Mouse (Mus musculus) limb, embryonic 14.5 days (tissue): ENCODE measurements around the gene Cabp7. TPM values are rescaled to one million over a fixed set of nuclear protein-coding genes. Genes with fewer than 3 reads are reported as not detected.
"Not testable (repeated sequence)": the region's sequence is repeated elsewhere in the genome, so short reads cannot be mapped to it uniquely, and the experiment has no call there.

Experiments used
- ATAC-seq: fragments of 200-750 bp; cut with Nextera tagmentation; 2 replicates; pipeline ENCODE4 v1.8.0; 2017; ENCODE audit warnings: low read depth, moderate number of reproducible peaks, moderate TSS enrichment; ENCODE audit not compliant: low FRiP score
- DNase-seq: peaks from one replicate; pipeline ENCODE4 v3.0.0-alpha.2; 2015; ENCODE audit warnings: low spot score
- H3K27ac ChIP-seq: fragments of 300-500 bp; sonication (generic); replicated peaks from 2 replicates; pipeline ENCODE4 v1.5.1; 2014; ENCODE audit warnings: low read depth, mild to moderate bottlenecking, low read length, moderate library complexity, mixed read lengths
- H3K27me3 ChIP-seq: fragments of 300-500 bp; sonication (generic); 2 replicates; pipeline ENCODE4 v1.6.1; 2014; ENCODE audit warnings: low read length, mixed read lengths; ENCODE audit not compliant: control insufficient read depth, insufficient read depth
- H3K36me3 ChIP-seq: fragments of 300-500 bp; sonication (generic); 2 replicates; pipeline ENCODE4 v1.6.1; 2014; ENCODE audit warnings: mild to moderate bottlenecking, low read length, moderate library complexity, mixed read lengths; ENCODE audit not compliant: control insufficient read depth, insufficient read depth
- H3K4me1 ChIP-seq: fragments of 300-500 bp; sonication (generic); 2 replicates; pipeline ENCODE4 v1.6.1; 2014; ENCODE audit warnings: antibody characterized with exemption, low read length, mixed read lengths; ENCODE audit not compliant: control insufficient read depth, insufficient read depth
- H3K4me2 ChIP-seq: fragments of 300-500 bp; sonication (generic); replicated peaks from 2 replicates; pipeline ENCODE4 v1.6.1; 2014; ENCODE audit warnings: low read depth, mild to moderate bottlenecking, low read length, moderate library complexity; ENCODE audit not compliant: severe bottlenecking
- H3K4me3 ChIP-seq: fragments of 300-500 bp; sonication (generic); replicated peaks from 2 replicates; pipeline ENCODE4 v1.5.1; 2014; ENCODE audit warnings: low read length
- H3K9ac ChIP-seq: fragments of 300-500 bp; sonication (generic); 2 replicates; pipeline ENCODE4 v1.6.1; 2014; ENCODE audit warnings: mild to moderate bottlenecking, low read depth, low read length, moderate library complexity; ENCODE audit not compliant: severe bottlenecking
- H3K9me3 ChIP-seq: fragments of 300-500 bp; sonication (generic); 2 replicates; pipeline ENCODE4 v1.6.1; 2016; ENCODE audit warnings: low read length; ENCODE audit not compliant: control insufficient read depth
- POLR2A ChIP-seq: fragments of 200-500 bp; IDR thresholded peaks from 2 replicates; pipeline ENCODE4 v1.8.0; 2012; ENCODE audit warnings: inconsistent platforms, mild to moderate bottlenecking, moderate library complexity, borderline replicate concordance; ENCODE audit not compliant: insufficient read depth, insufficient read length; ENCODE audit errors: extremely low read depth
- WGBS: fragments of 180-500 bp; shearing (Covaris S2); extraction: QIAGEN DNeasy Blood & Tissue Kit; methylation state at CpG from one replicate; pipeline ENCODE4 v1.1.7; 2014; 5-methylcytosine and 5-hydroxymethylcytosine counted together
- polyA plus RNA-seq, 2 experiments: library from polyadenylated mRNA; depleted of rRNA in 1 of 2; stranded (reverse) in 1 of 2; unstranded in 1 of 2; fragments of >200 nt; fragmentation: Nextera tagmentation in 1 of 2; extraction: Ambion mirVana in 1 of 2; gene quantifications; 2 replicates each; pipeline versions ENCODE4 v1.2.1 to v1.2.3; 2012 to 2014

The Cabp7 gene
- polyA plus RNA-seq, 2 experiments: 0.14 to 0.17 TPM

DNA sequence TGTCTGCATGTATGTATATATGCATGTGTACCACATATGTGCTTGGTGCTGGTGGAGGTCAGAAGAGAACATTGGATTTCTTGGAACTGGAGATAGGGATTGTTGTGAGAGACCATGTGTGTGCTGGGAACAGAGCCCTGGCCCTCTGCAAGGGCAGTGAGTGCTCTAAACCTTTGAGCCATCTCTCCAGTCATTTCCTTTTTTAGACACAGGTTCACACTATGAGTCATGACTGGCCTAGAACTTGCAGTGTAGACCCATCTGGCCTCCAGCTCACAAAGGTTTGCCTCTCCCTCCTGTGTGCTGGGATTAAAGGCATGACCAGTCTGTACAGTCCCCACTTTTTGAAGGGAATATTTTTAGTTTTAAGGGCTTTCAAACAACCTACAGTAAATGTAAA is 33.8 kb downstream of the Cabp7 start:
- H3K27ac ChIP-seq: no peak overlapping the region
- H3K4me1 ChIP-seq: no peaks in the 10 kb centered on the region
- no peak for DNase-seq
- no peak overlapping the region for H3K4me3 ChIP-seq
- no peak for ATAC-seq
- H3K9ac ChIP-seq: no peak overlapping the region
- no peaks in the 10 kb centered on the region for H3K27me3 ChIP-seq
- no peak for TF ChIP-seq POLR2A
- no peaks in the 10 kb centered on the region for H3K36me3 ChIP-seq
- H3K4me2 ChIP-seq: no peak overlapping the region
- H3K9me3 ChIP-seq: no peaks in the 10 kb centered on the region

DNA sequence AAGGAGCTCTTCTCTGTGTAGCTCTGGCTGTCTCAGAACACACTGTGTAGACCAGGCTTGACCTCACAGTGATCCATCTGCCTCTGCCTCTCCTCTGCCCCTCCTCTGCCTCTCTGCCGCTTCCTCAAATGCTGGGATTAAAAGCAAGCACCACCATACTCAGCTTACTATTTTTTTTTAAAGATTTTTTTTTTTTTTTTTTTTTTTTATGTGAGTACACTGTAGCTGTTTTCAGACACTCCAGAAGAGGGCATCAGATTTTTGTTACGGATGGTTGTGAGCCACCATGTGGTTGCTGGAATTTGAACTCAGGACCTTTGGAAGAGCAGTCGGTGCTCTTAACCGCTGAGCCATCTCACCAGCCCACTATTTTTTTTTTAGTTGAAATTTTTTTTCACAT is 36.4 kb downstream of the Cabp7 start:
- WGBS: 92% methylated on average over 4 of the region's 4 CpGs
- H3K4me1 ChIP-seq, H3K27me3 ChIP-seq, H3K9me3 ChIP-seq, H3K4me2 ChIP-seq, DNase-seq, H3K4me3 ChIP-seq, H3K9ac ChIP-seq, ATAC-seq, H3K27ac ChIP-seq, H3K36me3 ChIP-seq: not testable (repeated sequence)

GRCm38 (mm10) chr11:4705178-4705577 is 41.4 kb downstream of the Cabp7 start:
- no peak for TF ChIP-seq POLR2A
- Histone ChIP-seq H3K4me2 (peak overlapping the region; percentile 82), H3K27me3 (no peaks in the 10 kb centered on the region), H3K27ac (no peak overlapping the region), H3K9me3 (no peaks in the 10 kb centered on the region), H3K4me3 (peak overlapping the region; percentile 85), H3K4me1 (peaks cover 10% of the 10 kb centered on the region), H3K9ac (peak overlapping the region; percentile 84), H3K36me3 (peaks cover 20% of the 10 kb centered on the region)
- WGBS: 9% methylated on average over 4 of the region's 4 CpGs
- DNase-seq: no peak
- no peak for ATAC-seq

GRCm38 (mm10) chr11:4704072-4704964 is 42.3 kb downstream of the Cabp7 start, which contains the start of the genes Uqcr10 and Zmat5:
Gene Uqcr10, minus strand, starts transcription at chr11:4704342.
Gene Zmat5, plus strand, starts transcription at chr11:4704678.
- Histone ChIP-seq H3K27ac (no peak within 1 kb of the TSS), H3K9me3 (no peaks in the 10 kb centered on the region), H3K4me1 (peaks cover 10% of the 10 kb centered on the region), H3K4me2 (peak within 1 kb of the TSS; percentile 82), H3K9ac (peak within 1 kb of the TSS; percentile 84), H3K36me3 (peaks cover 20% of the 10 kb centered on the region), H3K27me3 (no peaks in the 10 kb centered on the region), H3K4me3 (peak within 1 kb of the TSS; percentile 85)
- WGBS: 0% methylated on average over 47 of the region's 47 CpGs
- TF ChIP-seq POLR2A: peak; percentile 89; the same call in 1 of the 2 replicates
- ATAC-seq (peak; percentile 95), DNase-seq (peak; percentile 94)

- no peak for DNase-seq
- 3% methylated on average over 12 of the region's 12 CpGs for WGBS
- no peak for TF ChIP-seq POLR2A
- no peak for ATAC-seq
- H3K27me3 ChIP-seq: no peaks in the 10 kb centered on the region
- H3K4me2 ChIP-seq: peak overlapping the region; percentile 82
- no peak overlapping the region for H3K27ac ChIP-seq
- H3K9ac ChIP-seq: peak overlapping the region; percentile 84
- H3K36me3 ChIP-seq: peaks cover 20% of the 10 kb centered on the region
- H3K9me3 ChIP-seq: no peaks in the 10 kb centered on the region
- H3K4me1 ChIP-seq: peaks cover 10% of the 10 kb centered on the region
- H3K4me3 ChIP-seq: peak overlapping the region; percentile 85
Observed at GRCm38 (mm10) chr11:4703688-4704071, 42.9 kb downstream of the Cabp7 start.
